Mouse (Mus musculus) spleen, adult 18-20 months (tissue): ENCODE data around the gene Lrrc8c.

Experiments
- DNase-seq, 2 experiments: peaks; one replicate each; pipeline ENCODE4 v3.0.0; 2022; ENCODE audit warnings: mixed read lengths in 2 of 2

Gene Lrrc8c

GRCm38 (mm10) chr5:105643276-105643675, 124.1 kb downstream of the Lrrc8c start:
- no peak for DNase-seq

DNA sequence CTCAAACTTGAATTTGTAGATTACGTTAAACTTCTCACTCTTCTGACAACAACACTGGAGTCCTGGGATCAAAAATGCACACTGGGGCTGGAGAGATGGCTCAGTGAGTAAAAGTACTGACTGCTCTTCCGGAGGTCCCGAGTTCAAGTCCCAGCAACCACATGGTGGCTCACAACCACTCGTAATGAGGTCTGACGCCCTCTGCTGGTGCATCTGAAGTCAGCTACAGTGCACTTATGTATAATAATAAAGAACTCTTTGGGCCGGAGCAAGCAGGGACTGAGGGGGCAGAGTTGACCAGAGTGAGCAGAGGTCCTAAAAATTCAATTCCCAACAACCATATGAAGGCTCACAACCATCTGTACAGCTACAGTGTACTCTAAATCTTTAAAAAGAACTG, 125.0 kb downstream of the Lrrc8c start:
- DNase-seq, result no peak

DNA sequence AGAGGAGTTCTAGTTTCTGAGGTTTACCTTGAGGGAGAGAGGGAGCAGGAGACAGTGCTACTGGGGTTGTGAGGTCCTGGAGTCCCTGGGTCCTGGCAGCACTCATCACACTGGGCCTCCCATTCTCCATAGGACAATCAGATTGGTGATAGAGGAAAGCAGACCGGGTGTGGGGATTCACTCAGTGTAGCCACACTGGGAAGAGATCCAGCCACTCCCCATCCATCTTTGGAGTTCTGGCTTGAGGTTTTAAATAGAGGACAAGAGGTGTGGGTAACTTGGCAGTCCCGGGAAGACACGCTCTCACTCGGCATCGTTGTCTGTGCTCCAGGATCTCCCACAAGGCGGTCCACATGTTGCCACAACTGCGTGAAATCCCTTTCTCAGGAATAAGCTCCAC, 127.9 kb downstream of the Lrrc8c start:
- DNase-seq, result no peak

DNA sequence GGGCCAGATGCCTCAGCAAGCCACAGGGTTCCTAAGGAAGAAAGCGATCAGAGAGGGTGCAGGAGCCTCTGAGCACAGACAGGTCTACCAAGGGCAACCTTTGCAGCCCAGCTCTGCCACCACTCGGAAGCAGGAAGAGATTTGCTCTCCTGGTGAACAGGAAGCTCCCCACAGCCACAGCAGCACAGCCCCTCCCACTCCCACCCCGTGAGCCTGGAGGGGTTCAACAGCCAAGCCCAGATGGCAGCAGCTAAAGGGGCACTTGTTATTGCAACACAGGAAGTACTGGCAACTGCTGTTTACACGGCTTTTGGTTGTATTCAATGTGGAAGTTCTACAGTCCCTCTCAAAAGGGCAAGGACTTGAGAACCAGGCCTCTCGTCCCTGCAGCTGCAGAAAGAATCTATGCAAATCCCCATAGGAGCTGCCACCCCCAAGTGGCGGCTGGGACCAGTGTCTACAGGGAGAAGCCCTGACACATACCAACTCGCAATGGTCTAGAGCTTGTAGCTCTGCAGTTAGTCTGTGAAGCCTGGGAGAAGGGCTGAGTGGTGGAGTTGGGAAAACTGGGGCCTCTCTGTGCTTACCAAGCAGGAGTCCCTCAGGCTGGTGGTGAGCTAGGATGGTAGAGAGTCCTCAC, 129.6 kb downstream of the Lrrc8c start:
- peak; percentile 73 to 77 for DNase-seq

DNA sequence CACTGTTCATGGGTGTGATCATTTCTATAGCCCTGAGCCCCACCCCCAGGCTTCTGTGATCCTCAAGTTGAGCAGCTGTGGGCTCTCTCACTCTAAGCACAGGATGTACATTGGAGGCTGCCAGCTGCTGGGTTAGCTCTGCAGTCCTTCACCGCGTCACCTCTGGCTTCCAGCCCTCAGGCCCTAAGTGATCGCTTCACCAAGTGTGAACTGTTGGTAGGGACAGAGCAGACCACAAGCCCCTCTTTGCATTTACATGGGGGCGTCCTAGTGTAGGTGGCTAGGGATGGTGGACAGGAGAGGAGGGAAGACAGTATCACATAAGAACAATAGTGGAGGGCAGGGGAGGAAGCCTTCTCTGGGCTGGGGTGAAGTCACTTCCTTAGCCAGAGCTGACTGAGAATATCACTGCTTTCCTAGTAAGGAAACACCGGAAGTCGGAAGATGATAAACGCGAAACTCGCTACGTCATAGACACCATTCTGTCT, 130.4 kb downstream of the Lrrc8c start:
- peak; percentile 50 to 61 for DNase-seq

DNA sequence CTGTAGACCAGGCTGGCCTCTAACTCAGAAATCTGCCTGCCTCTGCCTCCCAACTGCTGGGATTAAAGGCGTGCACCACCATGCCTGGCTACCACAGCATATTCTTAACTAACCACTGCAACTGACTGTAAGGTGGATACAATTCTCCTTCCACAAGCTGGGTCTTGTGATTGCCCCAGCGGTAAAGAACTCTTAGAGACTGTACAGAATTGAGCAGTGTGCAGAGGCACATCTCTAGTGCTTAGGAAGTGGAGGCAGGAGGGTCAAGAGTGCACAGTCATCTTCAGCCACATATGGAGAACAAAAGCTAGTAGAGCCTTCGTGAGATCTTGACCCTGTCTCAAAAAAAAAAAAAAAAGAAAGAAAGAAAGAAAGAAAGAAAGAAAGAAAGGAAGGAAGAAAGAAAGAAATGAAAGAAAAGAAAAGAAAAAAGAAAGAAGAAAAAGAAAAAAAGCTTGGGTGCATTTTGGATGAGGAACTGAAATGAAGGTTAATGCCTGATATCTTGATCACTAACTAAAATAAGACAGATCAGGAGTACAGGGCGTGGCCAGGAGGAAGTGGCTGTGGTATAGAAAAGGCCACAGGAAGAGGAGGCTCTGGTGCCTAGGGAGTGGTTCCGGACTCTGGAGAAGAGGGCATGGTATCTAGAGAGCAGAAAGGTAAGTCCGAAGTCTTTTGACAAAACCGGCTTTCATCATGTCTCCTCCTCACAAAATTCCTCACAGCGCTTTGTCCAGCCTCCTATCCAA, 131.7 kb downstream of the Lrrc8c start:
- DNase-seq, result peak; percentile 36 to 37

- DNase-seq, result peak in 1 of 2 experiments; percentile 32
Observed at GRCm38 (mm10) chr5:105651561-105651991, 132.4 kb downstream of the Lrrc8c start.

DNA sequence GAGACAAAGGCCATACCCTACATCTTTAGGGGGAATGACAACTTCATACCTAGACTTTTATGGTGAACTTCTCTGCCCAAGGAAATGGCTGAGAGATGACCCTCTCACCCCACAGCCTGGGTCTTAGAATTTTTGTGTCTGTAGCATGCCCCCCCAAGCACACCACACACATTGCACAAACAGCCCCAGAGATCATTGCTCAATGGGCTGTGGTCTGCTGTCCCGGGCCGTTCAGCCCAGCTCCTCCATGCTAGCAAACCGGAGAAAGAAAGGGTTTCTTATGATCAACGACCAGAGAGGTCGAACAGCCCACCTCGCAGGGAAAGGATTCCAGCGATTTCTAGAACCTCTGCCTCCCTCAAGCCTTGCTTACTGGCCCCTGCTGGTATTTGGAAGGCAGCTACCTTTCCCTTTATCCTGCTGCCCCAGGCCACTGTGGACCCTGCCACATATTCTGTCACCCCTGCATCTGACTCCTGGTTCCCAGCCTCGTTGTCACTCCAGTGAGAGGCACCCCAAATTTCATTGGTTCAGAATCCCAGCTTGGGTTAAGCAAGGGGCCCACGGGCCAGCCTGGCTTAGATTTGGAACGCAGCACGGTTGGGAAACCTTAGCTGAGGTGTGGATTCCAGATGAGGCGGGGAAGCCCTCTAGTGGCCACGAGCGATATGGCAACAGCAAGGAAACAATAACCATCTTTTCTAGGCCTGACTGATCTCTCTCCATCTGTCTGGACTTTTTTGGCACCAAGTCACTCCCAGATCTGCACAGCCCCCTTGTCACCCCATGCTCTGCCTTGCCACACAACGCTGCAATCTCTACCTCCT, 135.3 kb downstream of the Lrrc8c start:
- DNase-seq, result peak; percentile 71 to 84

DNA sequence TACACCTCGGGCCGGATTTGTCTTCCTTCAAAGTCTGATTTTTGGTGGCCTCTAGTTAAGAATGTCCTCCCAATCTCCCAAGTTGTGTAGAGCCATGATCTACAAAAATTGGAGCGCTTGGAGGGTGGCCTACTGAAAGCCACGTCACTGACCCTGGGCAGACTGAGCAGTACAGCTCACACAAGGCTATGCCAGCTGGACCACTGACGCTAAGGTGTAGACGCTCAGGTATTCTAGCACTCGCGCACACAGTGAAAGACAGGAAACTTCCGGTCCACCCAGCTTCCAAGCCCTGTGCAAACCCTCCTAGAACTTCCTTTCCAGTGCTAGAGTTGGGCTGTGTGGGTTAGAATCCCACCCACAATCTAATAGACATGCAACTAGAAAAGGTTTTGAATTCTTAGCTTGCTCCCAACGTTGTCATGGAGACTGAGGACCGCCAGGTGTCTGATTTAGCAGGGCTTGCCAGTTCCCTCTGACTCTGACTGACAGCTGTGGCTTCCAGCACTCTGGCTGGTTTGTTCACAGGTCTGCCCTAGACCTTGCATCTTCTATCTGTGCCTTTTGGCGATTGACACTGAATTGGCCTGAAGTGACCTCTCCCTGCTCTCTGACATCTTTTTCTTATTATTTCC, 136.0 kb downstream of the Lrrc8c start:
- no peak for DNase-seq

DNA sequence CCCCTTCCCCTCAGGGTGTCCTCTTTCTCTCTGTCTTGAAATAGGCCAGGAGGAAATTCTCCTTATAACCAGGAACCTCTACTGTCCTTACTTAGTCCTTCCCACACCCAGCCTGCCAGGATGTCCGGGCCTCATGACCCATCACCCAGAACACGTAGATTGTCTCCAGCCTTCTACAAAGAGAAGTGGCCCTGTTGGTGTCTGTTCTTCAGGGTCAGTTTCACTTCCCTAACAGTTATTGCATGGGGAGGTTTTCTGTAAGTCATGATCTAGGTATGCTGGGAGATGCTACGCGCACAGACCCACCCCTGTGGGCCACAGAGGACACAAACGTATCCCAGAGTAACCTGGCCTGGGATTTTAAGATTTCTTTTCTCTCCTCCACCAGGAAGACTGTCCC, 142.7 kb downstream of the Lrrc8c start:
- peak in 1 of 2 experiments; percentile 43 for DNase-seq
